Mouse (Mus musculus) limb, embryonic 12.5 days (tissue): ENCODE results near the gene Adssl1. TPM values are rescaled to one million over a fixed set of nuclear protein-coding genes. Genes with fewer than 3 reads are reported as not detected.

Experiments used
- ATAC-seq: fragments of 200-750 bp; cut with Nextera tagmentation; 2 replicates; pipeline ENCODE4 v1.8.0; 2017; ENCODE audit warnings: low read depth, moderate TSS enrichment; ENCODE audit not compliant: insufficient number of reproducible peaks, insufficient read depth, low FRiP score, low TSS enrichment
- H3K27ac ChIP-seq: fragments of 300-500 bp; sonication (generic); 2 replicates; pipeline ENCODE4 v1.5.1; 2016; ENCODE audit warnings: mild to moderate bottlenecking, moderate library complexity
- H3K27me3 ChIP-seq: fragments of 300-500 bp; sonication (generic); 2 replicates; pipeline ENCODE4 v1.6.1; 2016; ENCODE audit warnings: mild to moderate bottlenecking, moderate library complexity
- H3K36me3 ChIP-seq: fragments of 300-500 bp; sonication (generic); 2 replicates; pipeline ENCODE4 v1.6.1; 2016; ENCODE audit warnings: mild to moderate bottlenecking, moderate library complexity
- H3K4me1 ChIP-seq: fragments of 300-500 bp; sonication (generic); replicated peaks from 2 replicates; pipeline ENCODE4 v1.6.1; 2016
- H3K4me2 ChIP-seq: fragments of 300-500 bp; sonication (generic); 2 replicates; pipeline ENCODE4 v1.6.1; 2016; ENCODE audit warnings: mild to moderate bottlenecking, moderate library complexity
- H3K4me3 ChIP-seq: fragments of 300-500 bp; sonication (generic); replicated peaks from 2 replicates; pipeline ENCODE4 v1.5.1; 2016; ENCODE audit warnings: mild to moderate bottlenecking
- H3K9ac ChIP-seq: fragments of 300-500 bp; sonication (generic); replicated peaks from 2 replicates; pipeline ENCODE4 v1.6.1; 2016; ENCODE audit warnings: mild to moderate bottlenecking, moderate library complexity
- H3K9me3 ChIP-seq: fragments of 300-500 bp; sonication (generic); 2 replicates; pipeline ENCODE4 v1.6.1; 2016; ENCODE audit warnings: mild to moderate bottlenecking, moderate library complexity
- WGBS: fragments of 180-500 bp; shearing (Covaris S2); methylation state at CpG from one replicate; pipeline ENCODE4 v1.1.7; 2016; 5-methylcytosine and 5-hydroxymethylcytosine counted together
- polyA plus RNA-seq: library from polyadenylated mRNA; unstranded; fragments of >200 nt; fragmentation: Nextera tagmentation; extraction: Ambion mirVana; gene quantifications from 2 replicates; pipeline ENCODE4 v1.2.1, GENCODE M21; 2016

Adssl1 gene
- polyA plus RNA-seq, 1 experiment from 2014 or later = 10.0 TPM

- peaks cover 38% of the 10 kb centered on the region for H3K4me1 ChIP-seq
- no peak overlapping the region; the same call in 1 of the 2 replicates for H3K9ac ChIP-seq
- H3K4me3 ChIP-seq = no peak overlapping the region
- 72% methylated on average over 16 of the region's 16 CpGs for WGBS
- ATAC-seq = no peak
- no peaks in the 10 kb centered on the region for H3K36me3 ChIP-seq
- H3K27me3 ChIP-seq = peaks cover 17% of the 10 kb centered on the region
- no peak overlapping the region for H3K4me2 ChIP-seq
- peak overlapping the region; percentile 45; the same call in 1 of the 2 replicates for H3K27ac ChIP-seq
- H3K9me3 ChIP-seq = no peaks in the 10 kb centered on the region
Measured at GRCm38 (mm10) chr12:112593951-112594915, 25.6 kb upstream of the Adssl1 start.

- no peak overlapping the region for H3K4me3 ChIP-seq
- ATAC-seq = no peak
- H3K4me2 ChIP-seq = no peak overlapping the region
- H3K9me3 ChIP-seq = no peaks in the 10 kb centered on the region
- peak overlapping the region; percentile 45; the same call in 1 of the 2 replicates for H3K27ac ChIP-seq
- peak overlapping the region; percentile 40; the same call in 1 of the 2 replicates for H3K9ac ChIP-seq
- H3K4me1 ChIP-seq = peaks cover 36% of the 10 kb centered on the region
- 67% methylated on average over 4 of the region's 4 CpGs for WGBS
- peaks cover 9% of the 10 kb centered on the region for H3K27me3 ChIP-seq
- no peaks in the 10 kb centered on the region for H3K36me3 ChIP-seq
Measured at GRCm38 (mm10) chr12:112594989-112595388, 24.9 kb upstream of the Adssl1 start.

GRCm38 (mm10) chr12:112595626-112596025, 24.2 kb upstream of the Adssl1 start:
- Histone ChIP-seq H3K9me3 (no peaks in the 10 kb centered on the region), H3K4me2 (no peak overlapping the region), H3K36me3 (no peaks in the 10 kb centered on the region), H3K4me3 (no peak overlapping the region), H3K27me3 (peaks cover 3% of the 10 kb centered on the region), H3K4me1 (peaks cover 36% of the 10 kb centered on the region), H3K9ac (no peak overlapping the region), H3K27ac (no peak overlapping the region)
- no peak for ATAC-seq
- WGBS = 73% methylated on average over 4 of the region's 4 CpGs

- no peak for ATAC-seq
- WGBS = 71% methylated on average over 9 of the region's 9 CpGs
- H3K4me1 ChIP-seq = peaks cover 36% of the 10 kb centered on the region
- no peaks in the 10 kb centered on the region for H3K36me3 ChIP-seq
- no peak overlapping the region for H3K4me2 ChIP-seq
- H3K9me3 ChIP-seq = no peaks in the 10 kb centered on the region
- no peaks in the 10 kb centered on the region for H3K27me3 ChIP-seq
- H3K4me3 ChIP-seq = no peak overlapping the region
- H3K9ac ChIP-seq = no peak overlapping the region
- H3K27ac ChIP-seq = no peak overlapping the region
Measured at GRCm38 (mm10) chr12:112596454-112596853, 23.4 kb upstream of the Adssl1 start.

- Histone ChIP-seq H3K27me3 (no peaks in the 10 kb centered on the region), H3K9me3 (no peaks in the 10 kb centered on the region), H3K4me3 (no peak overlapping the region), H3K36me3 (no peaks in the 10 kb centered on the region), H3K9ac (no peak overlapping the region), H3K4me1 (peaks cover 36% of the 10 kb centered on the region), H3K27ac (no peak overlapping the region), H3K4me2 (no peak overlapping the region)
- WGBS = 77% methylated on average over 14 of the region's 14 CpGs
- ATAC-seq = no peak
Measured at GRCm38 (mm10) chr12:112596891-112597500, 22.8 kb upstream of the Adssl1 start.

GRCm38 (mm10) chr12:112597618-112598017, 22.2 kb upstream of the Adssl1 start:
- no peak overlapping the region for H3K4me3 ChIP-seq
- no peaks in the 10 kb centered on the region for H3K36me3 ChIP-seq
- no peak for ATAC-seq
- WGBS = 85% methylated on average over 8 of the region's 8 CpGs
- no peak overlapping the region for H3K4me2 ChIP-seq
- no peak overlapping the region for H3K9ac ChIP-seq
- H3K4me1 ChIP-seq = peaks cover 40% of the 10 kb centered on the region
- no peaks in the 10 kb centered on the region for H3K27me3 ChIP-seq
- H3K9me3 ChIP-seq = no peaks in the 10 kb centered on the region
- H3K27ac ChIP-seq = no peak overlapping the region

GRCm38 (mm10) chr12:112599198-112599597, 20.6 kb upstream of the Adssl1 start:
- Histone ChIP-seq H3K36me3 (no peaks in the 10 kb centered on the region), H3K27ac (no peak overlapping the region), H3K4me2 (no peak overlapping the region), H3K9ac (no peak overlapping the region), H3K4me1 (peaks cover 34% of the 10 kb centered on the region), H3K27me3 (no peaks in the 10 kb centered on the region), H3K4me3 (no peak overlapping the region), H3K9me3 (no peaks in the 10 kb centered on the region)
- 27% methylated on average over 4 of the region's 4 CpGs for WGBS
- no peak for ATAC-seq

- Histone ChIP-seq H3K4me1 (peaks cover 34% of the 10 kb centered on the region), H3K36me3 (no peaks in the 10 kb centered on the region), H3K27ac (no peak overlapping the region), H3K4me3 (no peak overlapping the region), H3K9me3 (no peaks in the 10 kb centered on the region), H3K9ac (no peak overlapping the region), H3K27me3 (no peaks in the 10 kb centered on the region), H3K4me2 (no peak overlapping the region)
- 88% methylated on average over 30 of the region's 30 CpGs for WGBS
- ATAC-seq = no peak
Measured at GRCm38 (mm10) chr12:112599942-112600611, 19.8 kb upstream of the Adssl1 start.

- Histone ChIP-seq H3K36me3 (no peaks in the 10 kb centered on the region), H3K9ac (no peak overlapping the region), H3K27ac (no peak overlapping the region), H3K9me3 (no peaks in the 10 kb centered on the region), H3K4me1 (peaks cover 22% of the 10 kb centered on the region; the same call in 1 of the 2 replicates), H3K27me3 (no peaks in the 10 kb centered on the region), H3K4me2 (no peak overlapping the region), H3K4me3 (no peak overlapping the region)
- ATAC-seq = no peak
- WGBS = 85% methylated on average over 5 of the region's 5 CpGs
Measured at GRCm38 (mm10) chr12:112604022-112604421, 15.8 kb upstream of the Adssl1 start.

- Histone ChIP-seq H3K27me3 (no peaks in the 10 kb centered on the region), H3K4me1 (peaks cover 20% of the 10 kb centered on the region; the same call in 1 of the 2 replicates), H3K9me3 (no peaks in the 10 kb centered on the region), H3K4me2 (no peak overlapping the region), H3K27ac (no peak overlapping the region), H3K9ac (0 out of 2 replicates have a peak overlapping the region, but pooled peaks have one; percentile 37), H3K4me3 (no peak overlapping the region), H3K36me3 (no peaks in the 10 kb centered on the region)
- WGBS = 61% methylated on average over 20 of the region's 20 CpGs
- ATAC-seq = peak; percentile 33; the same call in 1 of the 2 replicates
Measured at GRCm38 (mm10) chr12:112604709-112605649, 14.9 kb upstream of the Adssl1 start.
